Mouse (Mus musculus): ENCODE data around the gene Lactb. TPM values are rescaled to one million over a fixed set of nuclear protein-coding genes. Genes with fewer than 3 reads are reported as not detected.
A peak's percentile ranks its signal among the peaks of the same experiment; 100 is the strongest.

The Lactb gene
- total RNA-seq (2014; fragmentation: Nextera tagmentation) (10.9 and 14.2 TPM in 2 replicates), total RNA-seq (2017) (13.4 and 16.4 TPM in 2 replicates), polyA plus RNA-seq (2012) (4.7 and 7.6 TPM in 2 replicates)

GRCm38 (mm10) chr9:66975239-66975645, at the start of gene Lactb:
TSS of gene Lactb (minus strand) at chr9:66975484.
- DNase-seq (ENCODE audit: low spot score) (peak; percentile 95), ATAC-seq (ENCODE audit: extremely low read depth, insufficient number of reproducible peaks, low FRiP score, poor library complexity, severe bottlenecking) (peak; percentile 36; the same call in 1 of the 2 replicates)
- Histone ChIP-seq H3K4me1 (ENCODE audit: insufficient read depth, low read depth, low read length) (peaks cover 15% of the 10 kb centered on the region), H3K4me3 (ENCODE audit: low read depth, low read length) (peak within 1 kb of the TSS; percentile 93), H3K27me3 (ENCODE audit: insufficient read depth, low read length) (peaks cover 5% of the 10 kb centered on the region; the same call in 1 of the 2 replicates), H3K9me3 (replicated peaks) (no peaks in the 10 kb centered on the region), H3K36me3 (replicated peaks) (peaks cover 12% of the 10 kb centered on the region)
- TF ChIP-seq GATA2 (IDR thresholded peaks at IDR 0.05; ENCODE audit: borderline replicate concordance, low read depth, low read length) (no peak), CTCF (IDR thresholded peaks at IDR 0.05; ENCODE audit: low read depth, low read length) (no peak), GATA1 (IDR thresholded peaks at IDR 0.05; ENCODE audit: borderline replicate concordance, low read length) (no peak), TAL1 (conservative IDR thresholded peaks at IDR 0.05; ENCODE audit: low read depth, low read length) (no peak), POLR2AphosphoS5 (IDR thresholded peaks at IDR 0.05; ENCODE audit: insufficient replicate concordance, low read depth, low read length) (no peak)

DNA sequence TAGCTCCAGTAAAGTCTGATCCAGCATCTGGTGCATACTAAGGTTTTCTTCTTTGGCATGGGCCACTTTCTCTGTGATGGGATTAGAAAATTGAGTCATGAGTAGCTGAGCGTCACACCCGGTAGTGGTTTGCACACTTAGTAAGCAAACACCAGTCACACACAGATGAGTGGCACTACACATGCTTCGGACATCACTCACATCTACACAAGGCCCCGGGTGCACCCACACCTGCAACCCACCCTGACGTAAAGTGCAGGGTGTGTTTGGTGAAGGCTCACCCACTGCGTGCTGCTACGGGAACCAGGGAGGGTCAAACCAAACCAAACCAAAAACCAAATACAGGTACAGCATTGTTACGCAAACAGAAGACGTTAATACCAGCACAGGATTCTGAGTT, 48.1 kb upstream of the Lactb start:
- TF ChIP-seq GATA2 (IDR thresholded peaks at IDR 0.05; ENCODE audit: borderline replicate concordance, low read depth, low read length) (no peak), POLR2AphosphoS5 (IDR thresholded peaks at IDR 0.05; ENCODE audit: insufficient replicate concordance, low read depth, low read length) (no peak), GATA1 (IDR thresholded peaks at IDR 0.05; ENCODE audit: borderline replicate concordance, low read length) (no peak), CTCF (IDR thresholded peaks at IDR 0.05; ENCODE audit: low read depth, low read length) (no peak), TAL1 (conservative IDR thresholded peaks at IDR 0.05; ENCODE audit: low read depth, low read length) (no peak)
- Histone ChIP-seq H3K9me3 (replicated peaks) (no peaks in the 10 kb centered on the region), H3K4me1 (ENCODE audit: insufficient read depth, low read depth, low read length) (peaks cover 64% of the 10 kb centered on the region), H3K27me3 (ENCODE audit: insufficient read depth, low read length) (no peaks in the 10 kb centered on the region), H3K36me3 (replicated peaks) (peaks cover 86% of the 10 kb centered on the region), H3K4me3 (ENCODE audit: low read depth, low read length) (no peak overlapping the region)
- DNase-seq (ENCODE audit: low spot score) (no peak), ATAC-seq (ENCODE audit: extremely low read depth, insufficient number of reproducible peaks, low FRiP score, poor library complexity, severe bottlenecking) (no peak)

- Histone ChIP-seq H3K27me3 (ENCODE audit: insufficient read depth, low read length) (no peaks in the 10 kb centered on the region), H3K4me3 (ENCODE audit: low read depth, low read length) (no peak overlapping the region), H3K36me3 (replicated peaks) (peaks cover 60% of the 10 kb centered on the region), H3K4me1 (ENCODE audit: insufficient read depth, low read depth, low read length) (peaks cover 63% of the 10 kb centered on the region), H3K9me3 (replicated peaks) (no peaks in the 10 kb centered on the region)
- peak; percentile 18; the same call in 1 of the 2 replicates for ATAC-seq (ENCODE audit: extremely low read depth, insufficient number of reproducible peaks, low FRiP score, poor library complexity, severe bottlenecking)
- no peak for DNase-seq (ENCODE audit: low spot score)
- TF ChIP-seq POLR2AphosphoS5 (IDR thresholded peaks at IDR 0.05; ENCODE audit: insufficient replicate concordance, low read depth, low read length) (no peak), TAL1 (conservative IDR thresholded peaks at IDR 0.05; ENCODE audit: low read depth, low read length) (0 out of 2 replicates have a peak, but pooled peaks have one; percentile 25), CTCF (IDR thresholded peaks at IDR 0.05; ENCODE audit: low read depth, low read length) (no peak)
Measured at GRCm38 (mm10) chr9:67020063-67020462, 44.8 kb upstream of the Lactb start.

DNA sequence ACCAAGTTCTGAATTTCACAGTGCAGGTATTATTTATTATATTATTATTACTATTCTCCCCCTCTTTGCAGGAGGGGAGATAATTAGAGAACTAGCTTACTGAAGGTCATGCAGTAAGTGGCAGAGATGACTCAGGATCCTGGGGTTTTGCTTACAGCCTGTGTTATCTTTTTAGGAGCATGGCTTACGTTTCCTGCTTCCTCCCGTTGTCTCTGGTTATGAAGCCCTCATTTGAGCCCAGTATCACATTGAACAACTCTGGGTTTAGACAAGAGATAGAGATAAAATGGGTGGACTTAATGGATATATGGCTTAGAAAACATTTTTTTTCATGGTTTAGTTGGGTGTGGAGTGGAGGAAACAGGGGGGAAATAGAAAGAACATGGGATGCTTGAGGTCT, 38.2 kb upstream of the Lactb start:
- peaks cover 50% of the 10 kb centered on the region for H3K4me1 ChIP-seq (ENCODE audit: insufficient read depth, low read depth, low read length)
- peak; percentile 24 for DNase-seq (ENCODE audit: low spot score)
- peaks cover 4% of the 10 kb centered on the region for H3K36me3 ChIP-seq (replicated peaks)
- no peaks in the 10 kb centered on the region for H3K27me3 ChIP-seq (ENCODE audit: insufficient read depth, low read length)
- TF ChIP-seq GATA2 (IDR thresholded peaks at IDR 0.05; ENCODE audit: borderline replicate concordance, low read depth, low read length) (no peak), POLR2AphosphoS5 (IDR thresholded peaks at IDR 0.05; ENCODE audit: insufficient replicate concordance, low read depth, low read length) (no peak), CTCF (IDR thresholded peaks at IDR 0.05; ENCODE audit: low read depth, low read length) (no peak), GATA1 (IDR thresholded peaks at IDR 0.05; ENCODE audit: borderline replicate concordance, low read length) (no peak), TAL1 (conservative IDR thresholded peaks at IDR 0.05; ENCODE audit: low read depth, low read length) (no peak)
- no peaks in the 10 kb centered on the region for H3K9me3 ChIP-seq (replicated peaks)
- peak; percentile 92 for ATAC-seq (ENCODE audit: extremely low read depth, insufficient number of reproducible peaks, low FRiP score, poor library complexity, severe bottlenecking)
- H3K4me3 ChIP-seq (ENCODE audit: low read depth, low read length): no peak overlapping the region; the same call in 1 of the 2 replicates

DNA sequence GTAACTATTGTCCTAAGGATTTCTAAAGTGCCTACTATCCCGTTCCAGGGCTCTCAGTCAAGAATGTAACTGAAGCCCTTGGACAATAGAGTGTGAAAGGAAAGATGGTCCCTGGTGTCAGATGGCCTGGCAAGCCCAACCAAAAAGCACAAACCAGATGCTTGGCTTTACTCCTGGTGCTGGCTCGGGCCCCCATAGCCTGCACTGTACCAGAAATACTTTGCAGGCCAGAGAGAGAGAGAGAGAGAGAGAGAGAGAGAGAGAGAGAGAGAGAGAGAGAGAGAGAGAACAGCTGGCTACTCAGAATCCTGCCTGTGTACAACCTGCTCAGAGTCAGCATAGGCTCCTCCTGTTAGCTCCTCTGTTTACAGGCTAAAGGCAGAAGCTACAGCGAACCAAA, 37.2 kb upstream of the Lactb start:
- ATAC-seq (ENCODE audit: extremely low read depth, insufficient number of reproducible peaks, low FRiP score, poor library complexity, severe bottlenecking) (no peak), DNase-seq (ENCODE audit: low spot score) (no peak)
- no peak overlapping the region for H3K4me3 ChIP-seq (ENCODE audit: low read depth, low read length)
- no peaks in the 10 kb centered on the region for H3K36me3 ChIP-seq (replicated peaks)
- TF ChIP-seq GATA1 (IDR thresholded peaks at IDR 0.05; ENCODE audit: borderline replicate concordance, low read length): no peak
- TF ChIP-seq POLR2AphosphoS5 (IDR thresholded peaks at IDR 0.05; ENCODE audit: insufficient replicate concordance, low read depth, low read length): no peak
- TF ChIP-seq GATA2 (IDR thresholded peaks at IDR 0.05; ENCODE audit: borderline replicate concordance, low read depth, low read length): no peak
- no peak for TF ChIP-seq TAL1 (conservative IDR thresholded peaks at IDR 0.05; ENCODE audit: low read depth, low read length)
- TF ChIP-seq CTCF (IDR thresholded peaks at IDR 0.05; ENCODE audit: low read depth, low read length): no peak
- H3K4me1 ChIP-seq (ENCODE audit: insufficient read depth, low read depth, low read length): peaks cover 48% of the 10 kb centered on the region
- H3K27me3 ChIP-seq (ENCODE audit: insufficient read depth, low read length): no peaks in the 10 kb centered on the region
- H3K9me3 ChIP-seq (replicated peaks): no peaks in the 10 kb centered on the region

GRCm38 (mm10) chr9:67011483-67011882, 36.2 kb upstream of the Lactb start:
- no peaks in the 10 kb centered on the region for H3K9me3 ChIP-seq (replicated peaks)
- peaks cover 41% of the 10 kb centered on the region for H3K4me1 ChIP-seq (ENCODE audit: insufficient read depth, low read depth, low read length)
- no peak overlapping the region for H3K4me3 ChIP-seq (ENCODE audit: low read depth, low read length)
- H3K27me3 ChIP-seq (ENCODE audit: insufficient read depth, low read length): no peaks in the 10 kb centered on the region
- H3K36me3 ChIP-seq (replicated peaks): no peaks in the 10 kb centered on the region
- DNase-seq (ENCODE audit: low spot score): no peak
- no peak for TF ChIP-seq POLR2AphosphoS5 (IDR thresholded peaks at IDR 0.05; ENCODE audit: insufficient replicate concordance, low read depth, low read length)
- TF ChIP-seq CTCF (IDR thresholded peaks at IDR 0.05; ENCODE audit: low read depth, low read length): no peak
- no peak for TF ChIP-seq GATA2 (IDR thresholded peaks at IDR 0.05; ENCODE audit: borderline replicate concordance, low read depth, low read length)
- no peak for TF ChIP-seq GATA1 (IDR thresholded peaks at IDR 0.05; ENCODE audit: borderline replicate concordance, low read length)
- no peak for ATAC-seq (ENCODE audit: extremely low read depth, insufficient number of reproducible peaks, low FRiP score, poor library complexity, severe bottlenecking)

All from G1E (cell line).